Mouse (Mus musculus) lung, postnatal 25 days (tissue): ENCODE data around the gene Nmnat3.

Source experiments
- DNase-seq: peaks from one replicate; pipeline ENCODE4 v3.0.0; 2022; ENCODE audit warnings: low spot score

The Nmnat3 gene

DNA sequence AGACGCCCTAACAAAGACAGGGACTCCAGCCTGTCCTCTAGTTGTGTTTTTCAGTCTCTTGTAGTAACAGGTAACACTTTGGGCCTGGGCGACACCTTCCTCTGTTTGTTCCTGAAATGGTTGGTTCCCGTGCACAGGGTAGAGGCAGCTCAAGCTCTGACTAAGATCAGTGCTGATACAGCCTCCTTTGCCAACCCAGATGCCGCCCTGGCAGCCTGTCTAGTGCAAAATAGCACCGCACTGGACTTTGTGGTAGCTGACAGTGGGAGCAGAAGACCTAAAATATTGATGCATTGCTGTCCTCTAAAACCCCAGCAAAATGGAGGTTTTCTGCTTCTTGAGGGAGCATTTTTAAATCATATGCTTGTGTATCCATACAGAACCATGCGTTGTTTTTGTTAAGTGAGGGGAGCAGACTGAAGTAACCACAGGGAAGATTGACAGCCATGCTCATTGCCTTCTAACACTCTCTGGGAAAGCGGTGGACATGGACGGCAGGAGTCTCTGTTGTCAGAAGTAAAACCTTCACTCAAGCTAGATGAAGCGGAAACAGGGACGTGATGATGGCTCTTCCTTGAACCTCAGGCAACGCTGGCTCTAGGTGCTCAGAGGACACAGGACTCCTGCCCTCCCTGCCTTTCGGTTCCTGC, 24.2 kb downstream of the Nmnat3 start:
- DNase-seq, result no peak

DNA sequence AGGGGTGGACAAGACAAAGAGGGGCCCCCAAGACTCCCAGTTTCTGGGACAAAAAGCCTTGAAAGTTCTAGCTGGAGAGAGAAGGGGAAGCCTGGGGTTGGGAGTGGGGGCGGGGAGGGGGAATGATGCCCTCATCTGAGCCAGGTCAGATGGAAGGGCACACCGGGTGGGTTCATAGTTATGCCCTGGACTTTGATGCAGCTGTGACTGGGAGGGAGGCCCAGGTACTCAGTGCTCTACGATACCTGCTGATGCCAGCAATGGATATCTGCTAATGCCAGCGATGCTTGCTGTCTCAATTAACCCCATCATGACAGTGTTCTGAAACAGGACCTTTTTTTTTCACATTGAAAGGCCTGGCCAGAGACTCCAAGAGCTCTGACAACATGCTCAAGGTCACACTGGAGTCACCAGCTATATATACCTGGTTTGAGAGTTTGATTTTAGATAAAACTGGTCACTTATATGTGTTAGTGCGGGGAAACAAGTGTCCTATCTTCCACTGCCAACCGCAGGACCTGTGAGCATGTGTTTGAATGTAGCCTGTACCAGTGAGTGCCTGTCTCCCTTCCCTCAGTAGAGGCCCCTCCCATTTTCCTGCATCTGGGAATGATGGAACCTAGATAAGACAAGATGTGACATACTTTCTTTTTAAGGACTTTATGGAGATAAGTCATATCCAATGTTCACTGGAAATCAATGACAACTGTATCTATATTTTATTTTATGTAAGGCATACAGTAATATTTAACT, 25.6 kb downstream of the Nmnat3 start:
- DNase-seq, result no peak

DNA sequence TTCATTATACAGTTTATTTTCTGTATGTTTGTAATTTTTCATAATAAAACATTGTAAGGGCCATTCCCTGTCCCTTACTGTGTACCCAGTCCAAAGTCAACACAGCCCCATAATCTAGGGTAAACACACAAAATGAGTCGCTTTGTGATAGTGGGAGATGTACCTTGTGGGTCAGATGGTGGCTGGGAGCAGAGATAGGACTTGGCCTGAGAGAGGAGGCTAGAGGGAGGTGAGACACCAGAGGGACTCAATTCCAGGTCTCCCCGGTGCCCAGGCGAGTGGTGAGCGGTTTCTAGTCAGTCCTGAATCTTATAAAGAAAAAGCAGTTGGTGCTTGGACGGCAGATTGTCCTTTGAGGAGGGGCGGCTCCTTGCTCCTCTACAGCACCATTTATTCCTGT, 26.4 kb downstream of the Nmnat3 start:
- no peak for DNase-seq

DNA sequence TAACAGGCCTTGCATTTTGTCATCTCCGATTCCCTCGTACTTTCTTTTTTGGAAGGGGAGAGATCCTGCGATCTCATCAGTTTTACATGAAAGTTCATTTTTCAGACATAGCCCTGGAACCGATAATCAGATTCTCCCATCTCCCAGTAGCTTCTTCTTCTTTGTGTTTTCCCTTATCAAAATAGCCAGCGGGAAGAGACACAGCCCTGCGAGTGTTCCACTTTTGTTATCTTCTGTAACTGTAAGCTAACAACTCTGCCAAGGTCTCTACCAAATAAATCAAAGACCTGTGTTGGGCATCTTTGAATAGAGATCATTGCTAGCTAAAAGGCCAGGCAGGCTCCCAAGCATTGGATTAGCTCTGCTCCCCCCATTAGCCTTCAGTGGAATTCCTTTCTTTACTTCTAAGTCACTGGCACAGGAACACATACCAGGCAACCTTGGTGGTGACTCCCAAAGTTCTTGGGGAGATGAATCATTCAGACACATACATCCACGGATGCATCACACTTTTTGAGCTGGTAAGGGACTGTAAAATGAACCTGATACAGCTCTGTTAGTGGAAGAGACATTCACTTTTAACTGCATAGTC, 26.9 kb downstream of the Nmnat3 start:
- no peak for DNase-seq

DNA sequence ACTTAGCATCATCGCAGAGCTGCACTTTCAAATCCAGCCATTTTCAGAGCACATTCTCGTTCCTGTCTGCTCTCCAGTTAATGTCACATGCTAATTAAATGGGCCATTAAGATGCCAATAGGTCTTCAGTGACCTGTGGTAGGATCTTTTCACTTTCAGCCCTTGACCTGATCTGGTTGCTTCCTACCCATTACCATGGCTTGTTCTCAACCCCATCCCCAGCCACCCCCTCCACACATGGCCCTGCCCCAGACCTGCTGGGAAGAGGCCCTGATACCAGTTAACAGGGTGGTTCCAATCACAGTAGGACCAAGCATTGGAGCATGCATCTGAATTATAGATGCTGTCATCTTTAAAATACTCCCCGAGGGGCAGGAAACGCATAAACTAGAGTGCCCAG, 30.7 kb downstream of the Nmnat3 start:
- DNase-seq, result no peak

DNA sequence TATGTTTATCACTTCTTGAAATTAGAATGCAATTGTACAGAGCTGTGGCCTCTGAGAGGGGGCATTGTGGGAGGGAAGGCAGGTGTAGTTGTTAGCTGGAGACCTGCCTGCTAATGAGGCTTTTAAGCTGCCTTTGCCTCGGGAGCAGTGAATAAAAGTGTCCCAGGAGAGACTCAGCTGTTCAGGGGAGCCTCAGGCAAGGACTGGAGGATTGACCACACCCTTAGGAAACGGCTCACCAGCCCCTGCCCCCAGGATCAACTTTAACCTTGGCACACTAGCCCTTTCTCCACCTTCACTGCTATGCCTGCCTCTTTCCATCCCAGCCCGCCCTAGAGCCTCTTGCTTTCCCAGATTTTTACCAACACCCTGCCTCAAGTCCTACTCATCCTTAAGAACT, 31.6 kb downstream of the Nmnat3 start:
- no peak for DNase-seq

DNA sequence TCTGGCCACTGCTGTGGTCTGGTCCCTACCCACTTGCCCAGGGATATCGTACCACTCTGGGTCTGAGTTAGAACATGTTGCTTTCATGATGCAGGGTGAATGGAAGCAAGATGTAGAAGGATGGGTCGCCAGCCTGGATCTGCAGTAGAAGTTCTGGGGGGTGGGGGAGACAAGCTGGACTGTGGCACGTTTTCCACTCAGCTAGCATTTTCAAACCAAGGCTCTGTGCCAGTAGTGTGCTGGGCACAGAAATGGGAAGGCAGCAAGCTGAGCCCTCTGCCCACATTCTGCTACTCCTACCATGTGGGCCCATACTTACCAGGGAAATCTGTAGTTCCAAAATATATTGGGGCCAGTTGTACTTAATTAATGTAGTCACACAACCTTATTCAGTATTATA, 33.5 kb downstream of the Nmnat3 start:
- no peak for DNase-seq

DNA sequence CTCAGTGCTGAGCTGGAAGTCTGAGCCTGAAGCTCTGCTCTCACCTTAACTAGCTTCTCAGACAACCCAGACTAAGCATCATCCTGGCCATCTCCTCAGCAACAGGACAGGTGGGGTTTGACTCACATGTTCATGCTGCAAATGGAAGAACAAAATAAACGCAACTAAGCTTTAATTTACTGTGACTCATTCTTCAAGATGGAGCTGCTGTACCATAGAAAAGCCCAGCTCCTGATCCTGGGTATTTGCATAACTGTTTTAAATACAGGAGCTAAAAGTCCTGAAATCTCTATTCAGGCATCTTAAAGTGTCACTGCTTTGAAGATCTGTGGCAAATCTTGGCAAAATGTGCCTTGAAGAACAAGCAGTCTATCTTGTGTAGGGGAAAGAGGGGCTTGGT, 38.9 kb downstream of the Nmnat3 start:
- no peak for DNase-seq

DNA sequence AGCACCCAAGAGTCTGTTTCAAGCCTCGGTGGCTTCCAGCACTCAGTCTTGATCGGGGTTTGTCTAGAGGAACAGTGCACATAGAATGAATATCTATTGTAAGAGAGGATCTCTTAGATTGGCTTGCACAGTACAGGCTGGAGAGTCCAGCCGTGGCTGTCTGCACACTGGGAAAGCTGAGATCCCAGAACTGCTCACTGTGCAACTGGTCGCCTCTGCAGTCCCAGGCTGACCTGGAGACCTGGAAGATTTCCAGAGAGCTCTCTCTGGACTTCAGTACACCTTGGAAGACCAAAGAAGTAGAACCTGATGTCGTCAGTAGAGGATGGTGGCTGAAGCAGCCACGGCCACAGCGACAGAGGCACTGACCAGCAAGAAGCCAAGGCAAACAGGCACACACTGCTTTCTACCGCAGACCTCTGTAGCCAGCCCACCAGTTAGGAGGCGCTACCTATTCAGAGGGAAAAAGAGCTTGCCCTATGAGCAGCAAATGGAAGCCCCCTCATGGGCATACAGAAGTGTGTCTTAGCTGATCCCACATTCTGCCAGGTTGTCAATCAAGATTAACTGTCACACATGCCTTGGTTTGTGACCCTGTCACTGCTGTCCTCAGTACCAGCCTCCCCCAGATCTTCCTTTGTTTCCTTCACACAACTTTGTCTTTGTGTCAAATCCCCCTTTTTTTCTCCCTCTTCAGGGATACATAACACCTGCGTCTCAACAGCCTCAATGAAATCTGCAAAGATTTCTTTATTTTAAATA, 41.4 kb downstream of the Nmnat3 start:
- no peak for DNase-seq

DNA sequence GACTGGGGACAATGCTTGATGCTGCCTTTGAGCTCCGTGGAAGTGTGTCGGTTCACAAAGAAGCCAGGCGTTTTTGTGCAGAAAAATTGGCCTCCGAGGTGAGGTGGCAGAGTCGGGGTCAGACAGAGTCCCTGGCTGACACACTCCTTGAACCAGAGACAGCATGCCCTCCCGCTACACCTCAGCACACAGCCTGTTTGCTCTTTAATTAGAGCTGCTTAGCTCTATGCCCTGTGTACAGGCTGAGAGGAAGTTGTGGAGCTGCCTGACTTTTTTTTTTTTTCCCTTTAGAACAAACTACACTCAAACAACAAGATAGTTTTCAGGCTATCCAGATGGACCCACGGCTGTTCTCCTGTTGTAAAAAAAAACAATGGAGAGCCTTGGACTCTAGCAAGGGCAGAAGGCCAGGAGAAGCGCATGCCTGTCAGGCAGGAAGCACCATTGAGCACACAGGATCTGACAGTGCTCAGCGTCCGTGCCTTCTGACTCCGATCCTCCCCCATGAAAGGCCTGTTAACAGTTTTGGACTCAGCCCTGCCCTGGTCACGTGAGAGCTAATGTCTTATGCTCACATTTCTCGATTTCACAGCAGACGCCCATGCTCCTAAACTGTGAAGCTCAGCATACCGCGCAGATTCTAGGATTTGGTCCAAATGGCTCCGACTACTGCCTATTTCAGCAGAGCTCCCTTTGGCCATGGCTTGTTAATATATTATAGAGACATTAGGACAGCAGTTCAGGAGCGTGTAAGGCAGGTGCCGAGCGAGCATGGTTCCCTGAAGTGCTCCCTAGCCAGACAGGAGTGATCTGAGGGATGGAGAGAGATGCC, 42.3 kb downstream of the Nmnat3 start:
- peak; percentile 21 for DNase-seq

DNA sequence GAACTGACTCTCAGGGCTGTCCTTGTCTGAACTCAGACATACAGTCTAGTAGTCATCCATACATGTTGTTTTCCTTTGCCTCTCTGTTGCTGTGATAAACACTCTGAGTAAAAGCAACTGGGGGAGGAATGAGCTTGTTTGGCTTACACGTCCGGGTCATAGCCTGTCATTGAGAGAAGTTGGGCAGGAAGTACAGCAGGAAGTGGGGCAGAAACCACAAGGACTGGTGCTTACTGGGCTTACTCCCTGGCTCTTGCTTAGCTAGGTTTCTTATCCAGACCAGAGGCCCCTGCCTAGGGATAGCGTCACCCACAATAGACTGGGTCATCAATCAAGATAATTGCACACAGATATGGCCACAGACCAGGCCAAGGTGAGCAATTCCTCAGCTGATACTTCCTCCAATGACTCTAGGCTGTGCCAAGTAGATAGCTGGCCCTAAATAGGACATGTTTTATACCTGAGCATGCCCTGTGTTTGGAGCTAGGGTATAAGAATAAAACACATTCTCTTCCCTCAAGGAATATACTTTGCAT, 46.1 kb downstream of the Nmnat3 start:
- DNase-seq, result no peak

DNA sequence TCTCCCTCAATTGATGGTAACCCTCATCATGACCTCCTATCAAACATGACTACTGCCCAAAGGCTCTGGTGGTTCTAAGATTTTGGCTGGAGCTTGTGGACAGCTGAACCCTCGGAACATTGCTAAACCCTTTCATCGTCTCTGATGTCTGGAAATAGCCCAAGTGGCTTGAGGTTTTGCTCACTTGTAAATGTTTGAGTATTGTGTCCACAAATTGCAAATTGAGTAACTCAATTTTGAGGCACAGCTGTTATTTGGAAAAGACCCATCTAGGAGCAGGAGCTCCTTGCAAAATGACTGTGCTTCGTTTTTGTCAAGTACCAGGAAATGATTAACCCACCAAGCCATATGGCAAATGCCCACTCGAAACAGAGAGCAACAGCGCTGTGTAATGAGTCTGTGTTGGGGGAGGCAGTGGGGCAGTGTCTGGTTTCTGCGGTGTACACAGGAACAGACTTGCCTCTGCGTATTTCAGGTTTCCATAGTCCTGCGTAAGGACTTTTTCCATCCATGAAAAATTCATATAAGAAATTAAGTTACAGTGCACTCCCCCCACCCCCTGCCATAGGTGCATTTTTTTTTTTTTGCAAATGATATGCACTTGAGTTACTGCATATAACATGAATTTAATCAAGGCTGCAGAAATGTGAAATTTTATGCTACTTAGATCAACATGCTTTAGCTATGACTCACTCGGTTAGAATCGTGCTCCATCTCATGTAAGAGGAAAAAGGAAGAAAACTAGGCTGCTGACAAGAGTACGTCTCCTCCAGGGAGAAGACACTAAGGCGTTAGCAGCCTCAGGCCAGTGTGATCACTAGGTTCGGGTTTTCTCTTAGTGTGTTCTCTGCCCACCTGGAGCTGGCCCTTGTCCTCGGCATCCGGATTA, 50.9 kb downstream of the Nmnat3 start:
- DNase-seq, result peak; percentile 46

DNA sequence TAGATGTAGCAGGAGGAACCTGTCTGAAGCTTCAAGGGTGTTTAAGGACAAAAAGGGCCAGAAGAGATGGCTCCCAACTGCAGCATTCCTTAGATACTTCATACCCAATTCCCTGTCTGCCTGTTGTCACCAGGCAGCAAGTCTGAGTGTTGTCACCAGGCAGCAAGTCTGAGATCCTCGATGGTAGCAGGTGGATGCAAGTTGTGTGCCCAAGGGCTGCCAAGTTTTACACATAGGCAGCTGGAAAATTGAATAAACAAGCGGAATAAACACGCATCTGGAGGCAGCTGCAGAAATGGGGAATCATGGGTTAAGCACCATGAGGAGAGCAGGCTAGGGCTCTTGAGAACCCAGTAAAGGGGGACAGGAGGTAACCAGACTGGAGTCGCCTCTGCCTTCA, 52.7 kb downstream of the Nmnat3 start:
- no peak for DNase-seq

DNA sequence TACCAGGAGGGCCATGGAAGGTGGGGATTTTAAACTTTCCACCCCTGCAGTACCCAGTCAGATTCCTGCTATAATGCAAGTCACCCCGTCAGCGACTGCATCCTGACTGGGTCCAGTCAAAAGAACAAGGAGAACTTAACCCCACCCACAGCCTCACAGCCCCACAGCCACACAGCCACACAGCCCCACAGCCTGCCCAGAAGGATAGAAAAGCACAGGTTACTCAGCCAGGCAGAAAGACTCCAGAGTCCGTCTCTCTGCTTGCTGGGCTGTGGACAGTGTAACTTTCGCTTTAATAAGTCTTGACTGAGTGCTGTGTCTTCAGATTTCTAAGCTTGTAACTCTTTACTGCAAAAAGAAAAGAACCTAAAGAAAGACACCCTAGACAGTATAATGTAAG, 53.2 kb downstream of the Nmnat3 start:
- no peak for DNase-seq

DNA sequence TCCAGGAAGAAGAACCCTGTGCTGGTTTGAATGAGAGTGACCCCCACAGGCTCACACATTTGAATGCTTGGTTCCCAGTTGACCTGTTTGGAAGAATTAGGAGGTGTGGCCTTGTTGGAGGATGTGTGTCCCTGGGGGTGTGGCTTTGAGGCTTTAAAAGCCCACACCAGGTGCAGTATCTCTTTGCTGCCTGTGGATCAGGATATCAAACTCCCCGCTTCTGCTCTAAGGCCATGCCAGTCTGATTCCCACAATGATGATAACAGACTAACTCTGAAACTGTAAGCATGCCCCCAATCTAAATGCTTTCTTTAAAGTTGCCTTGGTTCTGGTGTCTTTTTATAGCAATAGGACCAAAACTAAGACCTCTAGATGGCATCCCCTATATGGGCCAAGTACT, 58.6 kb downstream of the Nmnat3 start:
- no peak for DNase-seq

DNA sequence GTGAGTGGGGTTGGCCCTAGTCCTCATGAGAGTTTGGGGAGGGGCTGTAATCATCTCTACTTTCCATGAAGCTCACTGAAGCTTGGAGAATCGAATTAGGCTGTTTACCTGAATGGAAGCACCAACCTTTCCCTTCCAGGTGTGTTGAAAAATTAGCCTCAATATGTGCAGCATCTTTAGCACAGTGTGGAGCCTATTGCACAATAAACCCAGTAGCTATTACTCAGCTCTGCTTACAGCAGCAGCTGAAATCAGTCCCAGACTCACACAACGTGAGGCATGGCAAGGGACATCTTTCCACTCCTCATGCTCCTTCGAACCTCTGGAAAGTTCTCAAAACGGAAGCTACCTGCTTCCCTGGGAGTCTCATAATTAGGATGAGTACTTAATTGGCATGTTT, 59.0 kb downstream of the Nmnat3 start:
- no peak for DNase-seq

DNA sequence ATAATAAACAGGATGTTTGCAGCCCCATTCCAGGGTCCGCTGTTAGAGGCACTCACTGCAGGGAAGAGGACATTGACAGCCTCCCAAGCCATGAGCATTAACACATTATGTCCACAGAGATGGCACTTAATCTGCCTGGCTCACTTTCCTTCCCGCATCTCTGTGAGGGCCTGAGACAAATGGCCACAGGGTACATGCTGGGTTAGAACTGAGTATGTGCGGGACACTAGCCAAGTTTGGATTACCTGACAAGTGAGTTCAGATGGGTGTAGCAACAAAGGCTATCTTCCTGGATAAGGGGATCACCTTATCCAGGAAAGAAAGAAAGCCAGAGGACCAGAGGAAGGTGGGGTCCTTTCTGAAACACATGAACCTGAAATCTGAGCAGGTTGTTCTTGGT, 59.8 kb downstream of the Nmnat3 start:
- no peak for DNase-seq

DNA sequence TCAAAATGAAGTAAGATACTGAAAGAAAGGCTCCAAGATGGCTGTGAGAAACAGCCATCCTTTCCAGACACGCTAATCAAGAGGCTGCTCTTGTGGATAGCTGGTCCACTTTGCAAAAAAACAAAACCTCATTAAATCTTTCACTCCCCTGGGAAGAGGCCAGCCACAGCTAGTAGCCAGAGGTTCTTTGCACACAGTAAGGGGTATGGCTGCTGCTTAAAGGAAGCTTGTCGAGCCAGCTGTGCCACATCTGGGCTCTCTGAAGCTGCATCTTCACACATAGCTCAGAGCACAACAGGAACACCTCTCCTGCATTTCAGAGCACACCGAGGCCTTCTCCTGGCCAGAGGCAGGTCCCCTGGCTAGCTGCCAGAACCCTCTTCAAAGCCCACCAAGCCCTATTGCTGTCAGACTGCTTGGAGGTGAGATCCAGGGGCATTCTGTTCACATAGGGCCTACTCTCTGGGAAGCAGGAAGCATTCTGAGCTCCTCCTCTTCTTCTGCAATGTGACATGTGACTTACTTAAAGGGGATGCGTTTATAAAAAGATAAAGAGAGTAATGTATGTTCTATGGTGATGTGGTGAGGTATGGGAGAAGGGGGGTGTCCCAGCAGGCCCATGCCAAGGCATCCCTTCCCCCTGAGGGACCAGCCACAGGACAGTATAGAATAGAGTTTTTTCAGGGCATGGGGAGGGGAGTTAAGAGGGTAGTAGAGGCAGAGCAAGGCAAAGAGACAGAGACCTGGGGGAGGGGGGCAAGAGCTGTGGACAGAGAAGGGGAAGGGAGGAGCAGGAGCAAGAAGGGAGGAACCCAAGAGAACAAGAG, 63.3 kb downstream of the Nmnat3 start:
- DNase-seq, result no peak

DNA sequence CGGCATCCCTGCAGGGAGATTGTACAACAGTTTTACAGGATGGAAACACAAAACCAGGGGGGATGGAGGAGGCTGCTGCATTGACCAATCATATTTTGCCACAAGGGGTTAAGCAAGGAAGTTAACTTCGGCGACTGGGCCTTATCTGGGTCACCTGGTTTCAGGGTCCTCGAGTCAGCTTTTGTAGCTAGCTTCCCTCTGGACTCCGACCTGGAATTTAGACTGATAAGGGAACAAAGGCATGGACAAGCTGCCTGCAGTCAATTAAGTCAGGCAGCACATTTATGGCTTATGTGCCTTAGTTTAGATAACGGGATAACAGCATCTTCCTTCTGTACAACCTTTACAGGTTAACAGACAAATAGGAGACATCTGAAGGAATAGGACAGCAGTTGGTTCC, 65.1 kb downstream of the Nmnat3 start:
- DNase-seq, result no peak

DNA sequence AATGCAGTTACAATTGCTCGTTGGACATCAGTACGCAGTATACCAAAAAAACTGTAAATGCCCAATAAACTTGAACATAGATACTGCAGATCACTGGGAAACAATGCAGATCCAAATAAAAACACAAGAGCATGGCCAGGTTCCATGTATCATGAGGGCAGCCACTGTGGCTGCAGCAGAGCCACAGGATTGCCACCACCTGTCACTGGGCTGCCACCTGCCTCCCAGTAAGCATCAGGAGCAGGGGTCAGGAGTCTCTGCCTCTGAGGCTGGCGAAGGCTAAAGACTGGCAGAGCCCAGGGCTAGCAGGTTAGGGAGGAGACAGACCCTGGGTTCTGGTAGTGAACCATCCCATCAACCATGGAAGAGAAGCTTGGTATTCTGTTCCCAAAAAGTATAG, 67.7 kb downstream of the Nmnat3 start:
- no peak for DNase-seq
